17 mouse cellular contexts compared by ENCODE assay signal in the genomic region with DNA sequence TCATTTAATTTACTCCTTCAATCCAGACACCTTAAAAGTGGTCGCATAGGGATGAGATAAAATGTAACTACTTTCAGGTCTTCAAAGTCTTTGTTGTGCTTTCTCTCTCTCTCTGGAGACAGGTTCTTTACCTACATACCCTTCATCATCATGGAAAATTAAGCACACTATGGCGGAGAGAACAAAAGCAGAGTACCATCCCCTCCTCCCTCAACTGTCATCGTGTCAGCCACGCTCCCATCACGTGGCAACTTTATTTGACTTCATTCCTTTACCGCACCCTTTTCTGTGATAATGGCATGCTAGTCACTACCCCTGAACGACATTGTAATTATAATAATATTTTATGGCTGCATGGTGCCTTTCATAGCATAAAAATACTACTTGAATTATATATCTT.
"Had no signal": no experiment of that assay in that cellular context is flagged by ENCODE, and none has a peak within 500 bp of the region (broad histone marks: within the 10 kb centered on the region; RNA-seq: fewer than 3 reads in every experiment).

No protein-coding gene starts in this region.

- H3K4me2 ChIP-seq: lung, embryonic 15.5 days; midbrain, embryonic 12.5 days; neural tube, embryonic 12.5 days; stomach, embryonic 15.5 days had no signal

- H3K4me1 ChIP-seq: megakaryocyte, embryonic 14.5 days; midbrain, embryonic 12.5 days; neural tube, embryonic 12.5 days; stomach, embryonic 15.5 days had no signal

- H3K27ac ChIP-seq: lung, embryonic 15.5 days; macrophage; midbrain, embryonic 12.5 days; neural tube, embryonic 12.5 days; stomach, embryonic 15.5 days; stomach, postnatal 0 days had no signal

- ATAC-seq: liver, postnatal 0 days; lung, postnatal 0 days had no signal

- H3K4me3 ChIP-seq: lung, embryonic 15.5 days; megakaryocyte, embryonic 14.5 days; midbrain, embryonic 12.5 days; neural tube, embryonic 12.5 days; stomach, embryonic 15.5 days had no signal

- H3K9me3 ChIP-seq: lung, embryonic 15.5 days; megakaryocyte, embryonic 14.5 days; midbrain, embryonic 12.5 days; neural tube, embryonic 12.5 days; stomach, embryonic 15.5 days had no signal

- H3K27me3 ChIP-seq: lung, embryonic 15.5 days; megakaryocyte, embryonic 14.5 days; midbrain, embryonic 12.5 days; neural tube, embryonic 12.5 days; stomach, embryonic 15.5 days had no signal

- H3K36me3 ChIP-seq: lung, embryonic 15.5 days; midbrain, embryonic 12.5 days; neural tube, embryonic 12.5 days; stomach, embryonic 15.5 days had no signal

- H3K9ac ChIP-seq: liver, postnatal 0 days; lung, embryonic 15.5 days; midbrain, embryonic 12.5 days; neural tube, embryonic 12.5 days; stomach, embryonic 15.5 days had no signal

- DNase-seq: liver, postnatal 0 days; lung, adult 2 months; lung, postnatal 14 days; lung, postnatal 36 days; midbrain, embryonic 14.5 days; right cerebral cortex, postnatal 14 days; thymus, adult 2 months; thymus, postnatal 25 days; thymus, postnatal 4 days had no signal
